Mouse (Mus musculus) ovary, adult 18-20 months (tissue): ENCODE results near the gene Dcdc2c.

Source experiments
- DNase-seq: peaks from one replicate; pipeline ENCODE4 v3.0.0; 2022; ENCODE audit warnings: low spot score, mixed read lengths

The Dcdc2c gene

GRCm38 (mm10) chr12:28458786-28459185, 93.4 kb downstream of the Dcdc2c start:
- DNase-seq = no peak

DNA sequence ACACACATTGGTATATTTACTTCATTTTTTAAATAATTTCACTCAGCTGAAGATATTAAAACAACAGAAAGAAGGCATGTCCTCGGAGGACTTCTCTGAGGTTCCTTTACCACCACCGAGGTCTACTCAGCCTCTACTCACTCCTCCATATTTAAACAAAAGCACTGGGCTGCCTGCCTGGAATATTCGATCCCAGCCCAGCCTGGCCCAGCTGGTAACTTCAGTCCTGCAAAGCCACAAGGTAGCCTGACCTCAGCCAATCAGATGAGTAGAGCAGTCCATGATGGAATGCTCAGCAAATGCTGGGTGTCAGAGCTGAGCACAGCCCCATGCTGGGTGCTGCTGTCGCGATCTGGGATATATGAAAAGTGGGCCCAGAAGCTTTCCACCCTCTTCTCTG, 115.7 kb downstream of the Dcdc2c start:
- no peak for DNase-seq

DNA sequence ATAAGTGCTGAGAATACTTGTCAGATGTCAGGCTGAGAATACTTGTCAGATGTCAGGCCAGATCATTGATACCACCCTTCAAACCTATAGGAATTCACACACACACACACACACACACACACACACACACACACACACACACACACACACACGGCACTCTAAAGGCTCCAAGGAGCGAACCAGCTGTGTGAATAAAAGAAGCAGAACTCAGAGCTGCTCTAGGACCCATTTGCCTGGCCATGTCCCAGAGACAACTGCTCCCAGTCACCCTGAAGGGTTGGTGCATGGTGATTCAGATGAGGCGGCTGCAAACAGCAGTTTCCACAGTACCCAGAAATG, 119.5 kb downstream of the Dcdc2c start:
- no peak for DNase-seq

GRCm38 (mm10) chr12:28431832-28432728, 120.1 kb downstream of the Dcdc2c start:
- DNase-seq = peak; percentile 2

DNA sequence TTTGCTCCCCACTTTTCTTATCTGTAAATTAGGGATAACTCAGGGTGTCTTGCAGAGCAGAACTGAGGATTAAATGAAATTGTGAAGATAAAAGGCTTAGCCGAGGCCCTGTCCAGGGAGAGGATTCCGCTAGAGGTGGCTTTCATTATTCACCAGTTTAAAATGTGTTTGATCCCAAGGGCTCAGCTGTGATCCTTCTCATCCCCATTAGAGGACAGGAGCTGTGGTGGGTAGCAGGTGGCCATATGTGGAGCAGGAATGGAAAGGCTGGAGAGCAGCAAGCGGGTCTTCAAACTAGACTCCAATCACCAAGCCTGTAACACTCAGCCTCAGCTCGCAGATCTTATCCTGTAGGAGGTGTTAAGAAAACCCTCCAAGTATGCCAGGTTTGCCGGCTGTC, 122.3 kb downstream of the Dcdc2c start:
- no peak for DNase-seq

GRCm38 (mm10) chr12:28416957-28417356, 135.2 kb downstream of the Dcdc2c start:
- DNase-seq = peak; percentile 3

- DNase-seq = no peak
Measured at GRCm38 (mm10) chr12:28407656-28408405, 144.4 kb downstream of the Dcdc2c start.

DNA sequence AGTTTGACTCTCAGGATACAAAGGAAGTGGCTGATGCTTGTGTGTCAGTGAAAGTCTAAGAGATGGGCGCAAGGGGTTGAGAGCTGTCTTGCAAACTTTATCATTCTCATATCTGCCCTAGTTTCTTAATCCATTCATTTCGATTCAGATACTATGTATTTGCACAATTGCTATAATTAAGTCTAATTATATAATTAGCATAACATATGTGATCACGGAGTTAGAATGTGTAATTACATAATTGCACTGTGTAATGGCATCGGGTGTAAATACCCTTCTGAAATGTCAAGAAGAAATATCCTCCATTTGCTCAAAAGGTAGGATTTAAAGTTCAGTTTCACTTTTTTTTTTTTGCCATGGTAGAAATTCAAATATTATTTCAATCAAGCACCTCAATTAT, 149.9 kb downstream of the Dcdc2c start:
- no peak for DNase-seq

- no peak for DNase-seq
Measured at GRCm38 (mm10) chr12:28401372-28401771, 150.8 kb downstream of the Dcdc2c start.

DNA sequence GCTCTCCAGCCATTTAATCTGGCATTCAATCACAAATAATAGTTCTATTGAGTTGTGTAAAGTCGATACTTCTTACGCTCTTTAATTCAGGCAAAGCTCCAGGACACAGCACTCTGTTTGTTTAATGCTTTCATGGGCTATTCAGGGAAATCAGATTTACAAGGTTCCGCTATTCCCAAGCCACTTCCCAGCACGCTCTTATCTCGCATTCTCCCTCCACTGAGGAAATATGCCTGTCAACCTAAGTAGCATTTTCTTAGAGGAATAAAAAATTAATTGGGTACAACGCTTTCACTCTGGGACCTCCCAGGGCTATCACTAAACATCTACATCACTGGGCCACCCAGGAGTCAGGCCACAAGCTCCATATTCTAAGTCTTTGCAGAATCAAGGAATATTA, 160.1 kb downstream of the Dcdc2c start:
- DNase-seq = no peak
